Mouse (Mus musculus): Measurements from ENCODE around the gene Itih5. TPM values are rescaled to one million over a fixed set of nuclear protein-coding genes. Genes with fewer than 3 reads are reported as not detected.
A peak's percentile ranks its signal among the peaks of the same experiment; 100 is the strongest.

Itih5 gene
- total RNA-seq, 2 experiments from 2014 or later: 7.3 to 14.9 TPM

DNA sequence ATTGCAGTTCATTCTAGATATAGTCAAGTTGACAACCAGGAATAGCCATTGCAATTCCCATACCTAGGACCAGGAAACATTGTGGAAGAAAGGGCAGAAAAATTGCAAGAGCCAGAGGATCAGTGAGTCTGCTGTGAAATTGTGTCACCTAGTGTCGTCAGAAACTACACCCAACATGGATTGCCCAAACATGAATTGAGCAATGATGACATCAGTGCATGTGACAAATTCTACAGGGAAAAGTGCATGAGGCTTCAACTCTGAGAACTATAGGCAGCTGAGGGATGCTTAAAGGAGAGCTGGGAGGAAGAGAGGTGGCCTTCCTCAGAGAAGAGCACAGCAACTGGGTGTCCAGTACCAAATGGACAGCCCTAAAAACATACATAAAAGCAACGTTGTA is 16.1 kb upstream of the Itih5 start:
- no peak overlapping the region for H3K27ac ChIP-seq
- intact Hi-C loops (cut with DNase I): no loop called here
- no peak for DNase-seq
- no peak overlapping the region for H3K4me3 ChIP-seq
- no peak for TF ChIP-seq CTCF (IDR thresholded peaks at IDR 0.05)

DNA sequence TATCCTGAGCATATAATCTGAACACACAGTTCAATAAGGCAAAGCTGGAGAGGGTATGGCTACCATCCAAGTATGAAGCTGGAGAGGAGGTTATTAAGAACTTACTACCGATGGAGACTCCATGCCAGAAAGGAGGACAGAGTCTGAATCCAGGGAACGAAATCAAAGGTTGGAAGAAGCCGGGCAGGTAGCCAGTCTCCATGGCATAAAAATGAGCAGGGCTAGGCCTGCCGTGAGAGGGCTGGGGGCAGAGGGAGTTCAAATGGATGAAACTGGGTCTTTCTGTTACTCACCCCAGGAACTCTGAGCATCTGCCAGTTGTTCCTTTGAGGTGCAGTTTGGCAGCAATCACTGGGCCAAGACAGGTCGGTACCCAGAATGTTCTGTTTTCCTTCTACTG is 12.9 kb upstream of the Itih5 start:
- H3K4me3 ChIP-seq: no peak overlapping the region
- no peak for DNase-seq
- intact Hi-C loops (cut with DNase I): no loop called here
- no peak for TF ChIP-seq CTCF (IDR thresholded peaks at IDR 0.05)
- no peak overlapping the region for H3K27ac ChIP-seq

DNA sequence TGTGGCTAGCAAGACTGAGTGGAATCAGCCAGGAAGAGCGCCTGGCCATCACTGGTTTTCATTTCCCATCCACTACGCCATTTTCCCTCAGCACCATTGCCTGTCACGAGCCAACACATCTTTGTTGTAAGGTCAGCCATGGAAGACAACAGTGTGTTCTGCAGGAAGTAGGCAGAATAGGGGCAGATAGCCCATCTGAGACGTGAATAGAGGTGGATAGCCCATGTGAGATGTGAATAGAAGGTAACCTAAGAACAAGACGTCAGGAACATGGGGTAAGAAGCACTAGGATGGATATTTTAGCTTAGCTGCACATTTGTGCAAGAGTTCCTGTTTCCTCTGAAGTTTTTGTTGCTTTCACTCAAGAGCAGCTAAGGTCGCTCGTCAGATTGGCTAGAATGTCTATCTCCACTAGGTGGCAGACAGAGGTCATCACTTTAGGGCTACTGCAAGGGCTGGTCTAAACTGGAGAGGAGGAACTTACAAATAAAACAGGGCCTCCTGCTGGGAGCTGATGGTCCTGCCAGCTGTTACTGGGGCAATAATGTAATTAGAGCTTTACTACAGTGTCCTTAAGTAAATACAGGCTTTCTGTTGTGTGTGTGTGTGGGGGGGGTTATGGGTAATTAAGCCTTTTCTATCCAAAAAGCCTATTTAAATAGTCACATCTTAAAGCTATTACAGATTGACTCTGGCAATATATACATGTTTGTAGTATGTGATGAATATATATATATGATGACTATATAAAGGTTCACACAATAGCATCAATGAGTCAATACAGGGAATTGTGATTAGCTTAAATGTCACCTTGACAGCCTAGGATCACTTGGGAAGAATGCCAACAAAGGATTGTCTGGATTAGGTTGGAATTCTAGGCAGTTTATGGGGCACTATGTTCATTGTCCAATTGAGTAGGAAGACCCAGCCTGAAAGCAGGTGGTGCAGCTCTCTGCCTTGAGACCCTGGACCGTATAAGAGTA is 10.6 kb upstream of the Itih5 start:
- H3K4me3 ChIP-seq: no peak overlapping the region
- DNase-seq: peak; percentile 62
- intact Hi-C loops (cut with DNase I): loop anchor here (1.0 to 2.0 kb wide), 2 partner anchors 42 to 146 kb away; no protein-coding TSS in a partner anchor
- H3K27ac ChIP-seq: no peak overlapping the region
- TF ChIP-seq CTCF (IDR thresholded peaks at IDR 0.05): peak; percentile 91

DNA sequence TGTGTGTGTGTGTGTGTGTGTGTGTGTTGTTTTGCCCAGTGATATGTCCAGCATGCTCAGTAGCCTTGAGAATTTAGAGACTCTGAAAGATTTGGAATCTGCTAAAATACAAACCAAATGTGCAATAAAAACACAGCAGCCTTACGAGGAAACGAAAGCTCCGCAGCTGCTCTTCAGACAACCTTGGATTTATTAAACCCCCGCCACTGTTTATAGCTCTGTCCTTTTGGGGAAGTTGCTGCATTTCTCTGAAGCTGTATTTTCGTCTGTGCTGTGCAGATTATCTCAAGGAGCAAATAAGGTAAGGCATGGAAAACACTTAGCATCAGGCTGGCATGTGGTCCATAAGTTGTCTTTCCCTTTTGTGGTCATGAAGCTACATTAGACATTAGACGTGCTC is 7.9 kb upstream of the Itih5 start:
- no peak for DNase-seq
- TF ChIP-seq CTCF (IDR thresholded peaks at IDR 0.05): no peak
- intact Hi-C loops (cut with DNase I): no loop called here
- H3K27ac ChIP-seq: no peak overlapping the region
- H3K4me3 ChIP-seq: no peak overlapping the region

DNA sequence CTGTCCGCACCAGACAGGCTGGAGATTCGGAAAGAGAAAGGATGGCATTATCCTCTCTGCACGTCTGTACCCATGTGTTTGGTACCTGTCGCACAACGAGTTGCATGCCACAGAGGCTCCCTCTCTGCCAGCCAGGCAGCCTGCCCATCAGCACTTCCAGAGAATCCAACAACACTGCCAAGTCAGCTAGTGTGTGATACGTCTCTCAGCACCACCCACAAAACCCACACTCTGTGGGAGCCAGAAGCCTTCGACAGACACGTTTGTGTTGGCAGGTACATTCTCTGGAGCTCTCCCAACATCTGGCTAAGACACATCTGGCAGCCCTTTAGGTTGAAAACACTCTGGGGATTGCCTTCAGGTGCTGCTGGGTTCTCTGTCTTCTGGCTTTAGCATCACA is 6.2 kb upstream of the Itih5 start:
- intact Hi-C loops (cut with DNase I): no loop called here
- DNase-seq: no peak
- H3K27ac ChIP-seq: no peak overlapping the region
- no peak overlapping the region for H3K4me3 ChIP-seq
- TF ChIP-seq CTCF (IDR thresholded peaks at IDR 0.05): no peak

DNA sequence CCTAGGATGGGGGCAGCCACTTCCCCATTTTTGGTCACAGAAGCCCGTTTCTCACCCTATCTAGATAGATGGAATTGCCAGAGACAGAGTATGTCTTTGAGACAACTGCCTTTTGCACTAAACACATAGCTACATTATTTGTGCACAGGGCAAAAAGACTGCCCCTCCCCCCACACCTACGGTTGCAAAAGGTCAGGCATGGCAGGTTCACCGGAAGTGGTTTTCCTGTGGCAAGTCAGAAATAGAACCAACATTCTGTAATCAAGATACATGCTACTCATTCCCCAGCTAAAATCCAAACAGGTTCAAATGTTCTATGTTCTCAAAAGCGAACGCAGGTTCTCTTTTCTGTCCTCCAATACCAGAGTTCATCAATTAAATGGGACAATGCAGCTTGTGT is 781 bp upstream of the Itih5 start:
- intact Hi-C loops (cut with DNase I): no loop called here
- TF ChIP-seq CTCF (IDR thresholded peaks at IDR 0.05): no peak
- H3K27ac ChIP-seq: no peak overlapping the region
- no peak for DNase-seq
- H3K4me3 ChIP-seq: no peak overlapping the region

DNA sequence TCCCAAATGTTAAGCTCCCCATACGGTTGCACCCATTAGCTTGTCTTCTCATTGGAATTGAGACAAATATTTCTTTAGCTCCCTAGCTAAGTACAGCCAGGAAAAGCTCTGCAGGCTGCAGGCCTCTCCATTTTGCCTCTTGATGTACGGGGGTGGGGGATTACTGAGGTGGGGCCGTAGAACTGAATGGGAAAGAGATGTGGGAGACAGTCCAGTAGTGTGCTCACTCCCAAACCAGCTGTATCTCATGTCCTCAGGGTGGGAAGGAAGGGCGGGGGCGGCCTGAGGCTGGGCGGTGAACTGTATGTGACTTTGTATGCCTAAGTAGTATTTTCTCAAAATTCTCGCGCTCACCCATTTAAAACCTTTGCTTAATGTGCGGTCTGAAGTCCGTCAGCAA is 3.8 kb downstream of the Itih5 start:
- DNase-seq: peak; percentile 31
- TF ChIP-seq CTCF (IDR thresholded peaks at IDR 0.05): no peak

DNA sequence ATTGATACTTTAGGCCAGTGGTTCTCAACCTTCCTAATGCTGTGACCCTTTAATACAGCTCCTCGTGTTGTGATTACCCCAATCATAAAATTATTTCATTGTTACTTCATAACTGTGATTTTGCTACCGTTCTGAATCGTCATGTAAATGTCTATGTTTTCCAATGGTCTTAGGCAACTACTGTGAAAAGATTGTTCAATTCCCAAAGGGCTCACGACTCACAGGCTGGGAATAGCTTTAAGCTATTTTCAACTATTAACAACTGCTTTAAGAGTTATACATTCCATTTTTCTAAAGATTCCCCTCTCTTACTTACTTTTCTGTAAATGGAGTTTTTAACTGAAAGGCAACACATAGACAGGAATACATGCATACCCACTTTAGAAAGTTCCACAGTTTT is 8.6 kb downstream of the Itih5 start:
- intact Hi-C loops (cut with DNase I): no loop called here
- H3K4me3 ChIP-seq: no peak overlapping the region
- H3K27ac ChIP-seq: no peak overlapping the region
- no peak for TF ChIP-seq CTCF (IDR thresholded peaks at IDR 0.05)
- no peak for DNase-seq

More for the DNA sequence above, 3.8 kb downstream of the Itih5 start:
- intact Hi-C loops (cut with DNase I): no loop called here
- H3K27ac ChIP-seq: peak overlapping the region; percentile 62
- H3K4me3 ChIP-seq: peak overlapping the region; percentile 32

DNA sequence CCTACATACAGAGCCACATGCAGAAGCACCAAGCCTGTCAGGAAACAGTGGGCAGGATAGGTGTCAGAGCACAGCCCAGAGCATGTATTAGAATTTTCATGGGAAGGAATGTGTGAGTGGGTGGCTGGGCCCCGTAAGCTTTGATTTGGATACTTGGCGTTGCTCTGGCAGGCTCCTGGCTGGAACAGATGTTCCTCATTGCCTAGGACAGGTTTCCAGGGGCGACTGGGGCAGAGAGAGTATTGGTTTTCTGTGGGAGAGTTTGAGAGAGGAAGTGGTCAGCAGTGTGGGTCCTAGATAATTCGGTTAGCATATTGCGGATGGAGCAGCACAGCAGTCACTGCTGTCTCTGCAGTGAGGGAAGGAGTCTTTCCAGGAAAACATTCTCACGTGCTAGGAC is 13.3 kb downstream of the Itih5 start:
- TF ChIP-seq CTCF (IDR thresholded peaks at IDR 0.05): no peak
- intact Hi-C loops (cut with DNase I): no loop called here
- DNase-seq: peak; percentile 39
- Histone ChIP-seq H3K27ac (peak overlapping the region; percentile 48; the same call in 1 of the 2 replicates), H3K4me3 (peak overlapping the region; percentile 31)

DNA sequence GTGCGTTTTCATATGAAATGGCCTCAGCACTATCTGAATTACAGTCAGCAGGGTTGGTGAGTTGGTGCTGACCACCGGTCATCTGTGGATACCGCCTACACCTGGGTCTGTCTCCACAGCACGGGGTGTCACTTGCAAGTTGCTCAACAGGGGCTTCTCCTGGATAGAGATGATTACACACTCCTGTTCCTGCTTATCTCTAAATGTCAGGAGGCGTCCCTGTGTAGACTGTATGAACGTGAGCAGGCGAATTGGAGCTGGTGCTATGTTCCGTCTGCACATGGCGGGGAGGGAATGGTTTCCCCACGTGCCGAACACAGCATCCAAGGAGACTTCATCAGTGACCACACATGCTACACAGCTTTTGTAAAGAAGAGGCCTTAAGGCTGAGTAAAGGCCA is 13.9 kb downstream of the Itih5 start:
- Histone ChIP-seq H3K27ac (0 out of 2 replicates have a peak overlapping the region, but pooled peaks have one; percentile 28), H3K4me3 (no peak overlapping the region)
- intact Hi-C loops (cut with DNase I): no loop called here
- TF ChIP-seq CTCF (IDR thresholded peaks at IDR 0.05): no peak
- DNase-seq: no peak

DNA sequence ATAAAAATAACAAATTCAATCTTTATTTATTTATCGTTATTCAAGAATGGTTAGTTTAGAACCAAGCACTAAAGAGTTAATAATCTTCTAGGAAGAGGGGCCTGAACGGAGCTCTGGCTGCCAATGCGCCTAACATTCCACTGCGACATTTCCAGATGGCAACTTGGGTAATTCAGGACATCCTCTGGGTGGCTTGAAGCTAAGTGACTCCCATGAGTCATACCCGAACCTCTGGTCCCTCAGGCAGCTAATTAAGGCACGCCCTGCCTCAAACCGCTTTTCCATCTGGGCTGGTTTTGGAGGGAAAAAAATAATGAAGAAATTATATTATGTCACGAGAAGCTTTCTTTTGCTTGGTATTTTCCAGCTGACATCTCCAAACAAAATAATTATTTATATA is 14.6 kb downstream of the Itih5 start:
- Histone ChIP-seq H3K4me3 (no peak overlapping the region), H3K27ac (peak overlapping the region; percentile 28; the same call in 1 of the 2 replicates)
- peak; percentile 53 for DNase-seq
- TF ChIP-seq CTCF (IDR thresholded peaks at IDR 0.05): no peak
- intact Hi-C loops (cut with DNase I): no loop called here

DNA sequence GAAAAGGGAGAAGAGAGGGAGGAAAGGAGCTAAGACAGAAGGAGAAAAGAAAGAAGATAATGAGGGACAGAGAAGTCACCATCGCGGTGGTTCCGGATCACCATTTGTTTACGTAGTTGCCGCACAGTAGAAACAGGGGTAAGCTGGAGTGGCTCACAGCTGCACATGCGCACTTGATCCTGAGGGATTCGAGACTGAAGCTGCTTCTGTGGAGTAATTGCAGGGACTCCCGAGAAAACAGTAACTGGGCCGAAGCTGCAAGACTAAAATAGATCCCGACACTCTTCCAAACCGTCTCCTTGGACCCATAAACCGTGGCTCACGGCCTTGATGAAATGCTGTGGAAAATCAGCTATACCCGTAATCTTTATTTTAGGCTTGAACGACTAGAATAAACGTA is 16.6 kb downstream of the Itih5 start:
- intact Hi-C loops (cut with DNase I): no loop called here
- peak; percentile 59 for DNase-seq
- Histone ChIP-seq H3K4me3 (no peak overlapping the region; the same call in 1 of the 2 replicates), H3K27ac (peak overlapping the region; percentile 65)
- no peak for TF ChIP-seq CTCF (IDR thresholded peaks at IDR 0.05)

DNA sequence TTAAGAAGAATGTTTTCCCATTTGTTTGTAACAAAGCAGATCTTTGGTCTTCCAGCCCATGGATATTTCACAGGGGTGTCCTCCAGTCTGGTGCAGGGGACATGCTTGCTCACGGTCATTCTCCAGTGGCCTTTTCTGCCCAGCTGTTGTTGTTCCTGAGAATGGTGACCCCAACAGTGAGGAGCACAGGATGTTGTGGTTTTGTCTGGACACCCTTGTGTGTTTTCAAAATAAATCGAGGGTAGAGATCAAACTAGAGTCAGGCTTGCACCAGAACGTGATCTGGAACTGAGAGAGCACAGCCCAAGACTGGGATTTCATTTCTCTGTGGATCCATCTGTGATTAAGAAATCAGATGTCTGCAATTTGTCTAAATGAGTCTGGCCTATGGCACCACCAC is 40.2 kb downstream of the Itih5 start:
- no peak overlapping the region; the same call in 1 of the 2 replicates for H3K27ac ChIP-seq
- DNase-seq: no peak
- intact Hi-C loops (cut with DNase I): no loop called here
- H3K4me3 ChIP-seq: no peak overlapping the region
- no peak for TF ChIP-seq CTCF (IDR thresholded peaks at IDR 0.05)
